Mouse (Mus musculus) embryonic facial prominence, embryonic 11.5 days (tissue): ENCODE data around the gene 2010111I01Rik. TPM values are rescaled to one million over a fixed set of nuclear protein-coding genes. Genes with fewer than 3 reads are reported as not detected.

ENCODE experiments used
- ATAC-seq: fragments of 200-750 bp; cut with Nextera tagmentation; replicated peaks from 2 replicates; pipeline ENCODE4 v1.8.0; 2017; ENCODE audit warnings: low read depth; ENCODE audit not compliant: insufficient number of reproducible peaks, low FRiP score, low TSS enrichment
- DNase-seq: peaks from one replicate; pipeline ENCODE4 v3.0.0-alpha.2; 2015; ENCODE audit warnings: low spot score
- H3K27ac ChIP-seq: fragments of 300-500 bp; sonication (generic); replicated peaks from 2 replicates; pipeline ENCODE4 v1.5.1; 2014; ENCODE audit warnings: mild to moderate bottlenecking, low read depth, low read length, control low read depth
- H3K27me3 ChIP-seq: fragments of 300-500 bp; sonication (generic); 2 replicates; pipeline ENCODE4 v1.6.1; 2014; ENCODE audit warnings: mild to moderate bottlenecking, low read length, moderate library complexity, mixed read lengths; ENCODE audit not compliant: control insufficient read depth, insufficient read depth
- H3K36me3 ChIP-seq: fragments of 300-500 bp; sonication (generic); replicated peaks from 2 replicates; pipeline ENCODE4 v1.6.1; 2014; ENCODE audit warnings: low read depth, mild to moderate bottlenecking, low read length, moderate library complexity, mixed read lengths; ENCODE audit not compliant: control insufficient read depth, insufficient read depth
- H3K4me1 ChIP-seq: fragments of 300-500 bp; sonication (generic); 2 replicates; pipeline ENCODE4 v1.6.1; 2014; ENCODE audit warnings: low read length, mixed read lengths; ENCODE audit not compliant: control insufficient read depth, insufficient read depth
- H3K4me2 ChIP-seq: fragments of 300-500 bp; sonication (generic); 2 replicates; pipeline ENCODE4 v1.6.1; 2014; ENCODE audit warnings: low read depth, mild to moderate bottlenecking, control low read depth, low read length, moderate library complexity
- H3K4me3 ChIP-seq: fragments of 300-500 bp; sonication (generic); 2 replicates; pipeline ENCODE4 v1.5.1; 2014; ENCODE audit warnings: low read depth, low read length, control low read depth
- H3K9ac ChIP-seq: fragments of 300-500 bp; sonication (generic); replicated peaks from 2 replicates; pipeline ENCODE4 v1.6.1; 2014; ENCODE audit warnings: mild to moderate bottlenecking, control low read depth, low read length
- H3K9me3 ChIP-seq: fragments of 300-500 bp; sonication (generic); replicated peaks from 2 replicates; pipeline ENCODE4 v1.6.1; 2016; ENCODE audit warnings: mild to moderate bottlenecking, low read length, inconsistent platforms, mixed read lengths; ENCODE audit not compliant: control insufficient read depth
- WGBS: fragments of 180-500 bp; shearing (Covaris S2); extraction: QIAGEN DNeasy Blood & Tissue Kit; methylation state at CpG from one replicate; pipeline ENCODE4 v1.1.7; 2014; 5-methylcytosine and 5-hydroxymethylcytosine counted together
- polyA plus RNA-seq: library from polyadenylated mRNA; unstranded; fragments of >200 nt; fragmentation: Nextera tagmentation; extraction: Ambion mirVana; gene quantifications from 2 replicates; pipeline ENCODE4 v1.2.1, GENCODE M21; 2014

Gene 2010111I01Rik
- polyA plus RNA-seq, 1 experiment from 2014 or later, result 125 TPM

DNA sequence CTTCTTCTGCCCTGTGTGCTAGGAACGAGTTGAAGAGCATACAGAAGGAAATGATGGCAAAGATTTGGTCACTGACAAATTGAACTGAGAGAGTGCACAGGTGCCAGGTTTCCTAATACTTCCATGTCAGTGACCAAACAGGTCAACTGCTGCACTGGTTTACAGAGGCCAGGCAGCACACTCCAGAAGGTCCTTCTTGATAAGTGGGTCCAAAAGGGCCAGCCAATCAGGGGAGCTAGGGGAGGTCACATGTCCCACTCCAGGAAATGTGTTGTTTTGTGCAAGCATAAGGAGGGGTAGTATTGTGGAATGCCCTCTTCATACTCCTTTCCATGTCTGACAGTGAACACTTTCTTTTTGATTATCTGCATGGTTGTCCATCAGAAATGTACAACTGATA is 99.0 kb downstream of the 2010111I01Rik start:
- no peaks in the 10 kb centered on the region for H3K9me3 ChIP-seq

GRCm38 (mm10) chr13:63066607-63067006 is 101.9 kb downstream of the 2010111I01Rik start:
- Histone ChIP-seq H3K4me3 (no peak overlapping the region), H3K9me3 (no peaks in the 10 kb centered on the region), H3K9ac (no peak overlapping the region), H3K27ac (no peak overlapping the region), H3K36me3 (no peaks in the 10 kb centered on the region), H3K4me2 (no peak overlapping the region), H3K27me3 (no peaks in the 10 kb centered on the region), H3K4me1 (no peaks in the 10 kb centered on the region)
- ATAC-seq (no peak), DNase-seq (no peak)
- WGBS, result 94% methylated on average over 1 of the region's 1 CpGs

More for the DNA sequence above, 99.0 kb downstream of the 2010111I01Rik start:
- H3K36me3 ChIP-seq, result no peaks in the 10 kb centered on the region
- DNase-seq (no peak), ATAC-seq (no peak)
- H3K4me2 ChIP-seq, result no peak overlapping the region
- H3K4me3 ChIP-seq, result no peak overlapping the region
- 74% methylated on average over 1 of the region's 1 CpGs for WGBS
- H3K9ac ChIP-seq, result no peak overlapping the region
- no peaks in the 10 kb centered on the region for H3K4me1 ChIP-seq
- no peaks in the 10 kb centered on the region for H3K27me3 ChIP-seq
- H3K27ac ChIP-seq, result no peak overlapping the region

DNA sequence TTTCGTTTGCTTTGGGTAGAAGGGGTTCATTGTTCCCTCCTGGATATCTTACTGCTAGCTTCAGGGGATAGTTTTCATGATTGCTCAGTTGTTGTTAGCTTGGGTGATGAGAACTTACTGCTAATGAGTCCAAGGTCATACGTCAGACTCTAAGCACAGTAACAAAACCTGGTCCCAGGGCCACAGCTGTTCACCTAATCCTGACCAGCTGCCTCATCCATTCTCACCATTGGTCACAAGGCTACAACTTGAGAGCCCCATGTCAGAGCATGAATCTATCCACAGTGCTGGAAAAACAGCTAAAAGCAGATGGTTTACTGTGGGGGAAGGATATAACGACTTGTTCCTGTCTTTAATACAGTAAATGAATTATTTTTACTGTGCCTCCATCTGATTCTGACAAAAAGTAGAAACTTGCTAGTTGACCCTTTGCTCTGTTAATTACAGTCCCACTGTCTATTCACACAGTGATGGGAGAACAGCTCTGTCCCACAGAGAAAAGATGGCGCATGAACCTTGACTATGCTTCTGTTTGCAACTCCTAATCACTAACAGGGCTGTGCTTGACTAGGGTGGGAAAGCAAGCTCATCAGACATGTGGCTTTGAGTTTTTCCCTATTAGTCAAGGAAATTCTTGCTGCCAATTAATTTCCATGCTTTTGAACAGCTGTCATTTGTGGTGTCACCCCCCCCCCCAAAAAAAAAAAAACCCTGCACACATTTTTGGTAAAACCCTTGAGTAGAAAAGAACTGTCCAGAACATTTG is 103.9 kb downstream of the 2010111I01Rik start:
- no peaks in the 10 kb centered on the region for H3K36me3 ChIP-seq
- H3K4me1 ChIP-seq, result no peaks in the 10 kb centered on the region
- H3K27me3 ChIP-seq, result no peaks in the 10 kb centered on the region
- H3K4me3 ChIP-seq, result no peak overlapping the region
- 49% methylated on average over 4 of the region's 4 CpGs for WGBS
- H3K9me3 ChIP-seq, result no peaks in the 10 kb centered on the region
- no peak overlapping the region for H3K27ac ChIP-seq
- DNase-seq (no peak), ATAC-seq (no peak)
- H3K9ac ChIP-seq, result no peak overlapping the region
- H3K4me2 ChIP-seq, result no peak overlapping the region

DNA sequence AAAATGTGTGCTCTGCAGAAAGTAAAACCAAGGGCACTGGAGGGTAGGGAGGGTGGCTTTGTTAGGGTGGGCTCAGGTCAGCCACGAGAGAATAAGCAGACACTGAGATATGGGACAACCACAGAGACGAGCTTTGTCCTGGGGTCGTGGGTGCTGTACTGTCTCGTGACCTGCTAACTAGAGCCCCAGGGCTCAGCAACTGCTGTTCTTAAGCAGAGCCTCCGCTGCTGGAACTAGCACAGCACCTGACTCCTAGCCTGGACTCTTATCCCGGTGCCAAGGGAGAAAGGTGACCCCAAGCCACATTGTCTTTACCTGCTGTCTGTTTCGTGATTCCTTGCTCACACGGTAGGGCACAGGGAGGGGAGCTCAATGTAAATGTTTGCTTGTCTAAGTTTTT is 107.2 kb downstream of the 2010111I01Rik start:
- Histone ChIP-seq H3K36me3 (no peaks in the 10 kb centered on the region), H3K9me3 (no peaks in the 10 kb centered on the region), H3K4me2 (no peak overlapping the region), H3K27ac (no peak overlapping the region), H3K4me3 (no peak overlapping the region), H3K4me1 (no peaks in the 10 kb centered on the region), H3K27me3 (no peaks in the 10 kb centered on the region), H3K9ac (no peak overlapping the region)
- ATAC-seq, result no peak
- WGBS, result 55% methylated on average over 8 of the region's 8 CpGs
- DNase-seq, result no peak

- no peak for ATAC-seq
These were observed 107.7 kb downstream of the 2010111I01Rik start for GRCm38 (mm10) chr13:63072376-63072775.

GRCm38 (mm10) chr13:63073911-63074675 is 109.4 kb downstream of the 2010111I01Rik start:
- H3K4me1 ChIP-seq, result no peaks in the 10 kb centered on the region
- no peak for ATAC-seq
- no peak overlapping the region for H3K27ac ChIP-seq
- no peak overlapping the region for H3K4me2 ChIP-seq
- no peak overlapping the region for H3K9ac ChIP-seq
- H3K4me3 ChIP-seq, result no peak overlapping the region
- no peaks in the 10 kb centered on the region for H3K9me3 ChIP-seq
- 45% methylated on average over 9 of the region's 9 CpGs for WGBS
- H3K27me3 ChIP-seq, result no peaks in the 10 kb centered on the region
- H3K36me3 ChIP-seq, result no peaks in the 10 kb centered on the region
- DNase-seq, result peak; percentile 41

More at GRCm38 (mm10) chr13:63072376-63072775, 107.7 kb downstream of the 2010111I01Rik start:
- no peak for DNase-seq
- H3K9me3 ChIP-seq, result no peaks in the 10 kb centered on the region
- 22% methylated on average over 3 of the region's 3 CpGs for WGBS
- no peak overlapping the region for H3K9ac ChIP-seq
- no peak overlapping the region for H3K4me2 ChIP-seq
- H3K27me3 ChIP-seq, result no peaks in the 10 kb centered on the region
- H3K36me3 ChIP-seq, result no peaks in the 10 kb centered on the region
- H3K4me3 ChIP-seq, result no peak overlapping the region
- H3K4me1 ChIP-seq, result no peaks in the 10 kb centered on the region
- H3K27ac ChIP-seq, result no peak overlapping the region

DNA sequence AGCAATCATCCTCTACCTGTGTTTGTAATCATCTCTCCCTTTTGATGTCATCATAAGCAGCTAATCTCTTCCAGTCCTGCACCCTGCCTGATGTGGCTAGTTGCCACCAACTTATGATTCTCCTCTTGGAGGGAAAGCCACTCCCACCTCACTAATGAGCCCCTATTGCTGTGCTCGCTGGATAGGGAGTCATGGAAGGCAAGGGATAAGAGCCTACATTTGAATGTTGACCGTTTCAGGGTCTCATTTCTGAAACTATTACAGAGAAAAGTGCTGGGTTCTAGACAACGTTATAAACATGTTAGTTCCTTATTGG is 109.9 kb downstream of the 2010111I01Rik start:
- Histone ChIP-seq H3K9me3 (no peaks in the 10 kb centered on the region), H3K4me1 (no peaks in the 10 kb centered on the region), H3K27me3 (no peaks in the 10 kb centered on the region), H3K36me3 (no peaks in the 10 kb centered on the region), H3K9ac (no peak overlapping the region), H3K4me2 (no peak overlapping the region), H3K4me3 (no peak overlapping the region), H3K27ac (no peak overlapping the region)
- ATAC-seq, result no peak
- 66% methylated on average over 3 of the region's 3 CpGs for WGBS
- DNase-seq, result no peak

- DNase-seq, result no peak
- Histone ChIP-seq H3K9ac (no peak overlapping the region), H3K4me3 (no peak overlapping the region), H3K27me3 (no peaks in the 10 kb centered on the region), H3K4me2 (no peak overlapping the region), H3K4me1 (no peaks in the 10 kb centered on the region), H3K36me3 (no peaks in the 10 kb centered on the region), H3K27ac (no peak overlapping the region), H3K9me3 (no peaks in the 10 kb centered on the region)
- WGBS, result 93% methylated on average over 2 of the region's 2 CpGs
- ATAC-seq, result no peak
These were observed 110.7 kb downstream of the 2010111I01Rik start for GRCm38 (mm10) chr13:63075331-63075855.
